Mouse (Mus musculus): ENCODE results near the gene Tanc1. TPM values are rescaled to one million over a fixed set of nuclear protein-coding genes. Genes with fewer than 3 reads are reported as not detected.

The Tanc1 gene
- total and polyA plus RNA-seq, 3 experiments, result 8.1 to 26.2 (median 25.6) TPM

DNA sequence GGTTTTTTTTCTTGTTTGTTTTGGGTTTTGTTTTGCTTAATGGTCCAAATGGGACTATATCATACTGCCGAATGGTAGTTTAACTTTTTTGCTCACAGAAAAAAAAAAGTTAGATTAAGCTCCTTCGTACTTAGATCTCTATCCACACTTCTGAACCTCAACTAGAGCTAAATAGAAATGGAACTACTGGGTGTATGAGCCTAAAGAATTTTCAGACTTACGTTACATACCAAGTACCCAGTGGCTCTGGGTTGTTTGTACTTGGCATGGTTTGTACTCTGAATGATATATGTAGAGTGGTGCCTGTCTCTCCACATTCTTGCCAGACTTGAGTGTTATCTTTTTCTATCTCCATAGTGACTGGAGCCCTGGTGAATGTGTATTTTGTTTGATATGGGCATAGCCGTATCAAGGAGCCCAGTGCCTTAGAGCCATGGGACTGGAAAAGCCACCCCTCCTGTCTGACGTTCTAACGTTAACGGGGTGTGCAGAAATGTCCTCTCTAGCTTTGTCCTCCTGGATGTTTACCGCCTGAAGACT is 271.0 kb downstream of the Tanc1 start:
- DNase-seq, result no peak

DNA sequence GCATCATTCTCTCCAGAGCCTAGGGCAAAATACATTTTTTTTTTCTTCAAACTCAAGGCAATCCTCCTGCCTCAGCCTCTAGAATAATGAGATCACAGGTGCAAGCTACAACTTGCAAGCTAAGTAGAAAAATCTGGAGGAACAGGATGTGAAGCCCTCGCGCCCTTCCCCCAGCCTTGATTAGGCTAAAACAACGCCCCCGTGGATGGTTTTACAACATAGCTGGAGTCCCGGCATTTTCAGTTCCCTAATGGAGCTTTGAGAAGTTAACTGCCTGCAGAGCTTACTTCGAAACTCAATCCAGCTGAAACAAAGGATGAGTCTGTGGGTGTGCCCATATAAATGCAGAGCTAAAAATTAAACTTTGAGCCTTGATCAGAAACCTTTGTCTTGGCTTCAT is 277.9 kb downstream of the Tanc1 start:
- Histone ChIP-seq H3K27me3 (ENCODE audit: control insufficient read depth, insufficient read depth, low read length) (no peaks in the 10 kb centered on the region), H3K27ac (no peak overlapping the region), H3K4me1 (ENCODE audit: control insufficient read depth, insufficient read depth, low read length) (no peaks in the 10 kb centered on the region), H3K9ac (ENCODE audit: low read depth, low read length) (no peak overlapping the region), H3K79me2 (replicated peaks; ENCODE audit: control insufficient read depth, insufficient read depth, low read length) (no peaks in the 10 kb centered on the region), H3K36me3 (ENCODE audit: control insufficient read depth, insufficient read depth, low read length) (no peaks in the 10 kb centered on the region), H3K4me3 (no peak overlapping the region)
- intact Hi-C loops (cut with DNase I), result no loop called here
- 73% methylated on average over 6 of the region's 6 CpGs for WGBS
- peak in 1 of 2 experiments; percentile 22 for DNase-seq
- no peak for TF ChIP-seq EP300 (IDR thresholded peaks at IDR 0.05; ENCODE audit: insufficient read depth, low read depth, low read length)
- TF ChIP-seq CTCF (IDR thresholded peaks at IDR 0.05), result no peak
- TF ChIP-seq POLR2A (IDR thresholded peaks at IDR 0.05; ENCODE audit: insufficient read depth, low read depth, low read length), result no peak

More for the DNA sequence above, 271.0 kb downstream of the Tanc1 start:
- intact Hi-C loops (cut with DNase I), result loop anchor here (5.0 kb wide), 3 partner anchors 41 to 324 kb away; partner anchors contain the start of genes Baz2b and March7
- H3K9ac ChIP-seq (ENCODE audit: low read depth, low read length), result no peak overlapping the region
- no peak for TF ChIP-seq POLR2A (IDR thresholded peaks at IDR 0.05; ENCODE audit: insufficient read depth, low read depth, low read length)
- no peak for TF ChIP-seq EP300 (IDR thresholded peaks at IDR 0.05; ENCODE audit: insufficient read depth, low read depth, low read length)
- TF ChIP-seq CTCF (IDR thresholded peaks at IDR 0.05), result no peak
- no peaks in the 10 kb centered on the region for H3K36me3 ChIP-seq (ENCODE audit: control insufficient read depth, insufficient read depth, low read length)
- H3K27me3 ChIP-seq (ENCODE audit: control insufficient read depth, insufficient read depth, low read length), result no peaks in the 10 kb centered on the region
- no peaks in the 10 kb centered on the region for H3K79me2 ChIP-seq (replicated peaks; ENCODE audit: control insufficient read depth, insufficient read depth, low read length)
- 58% methylated on average over 8 of the region's 8 CpGs for WGBS
- peaks cover 4% of the 10 kb centered on the region for H3K4me1 ChIP-seq (ENCODE audit: control insufficient read depth, insufficient read depth, low read length)
- H3K27ac ChIP-seq, result peak overlapping the region; percentile 88
- peak overlapping the region; percentile 88 for H3K4me3 ChIP-seq

Other genes starting within 250 kb of the Tanc1 start
- not detected for gene Dapl1, start 127.4 kb upstream of the Tanc1 start, total RNA-seq (2021)
- not detected in 2 replicates for gene Dapl1, start 127.4 kb upstream of the Tanc1 start, polyA plus RNA-seq (2012; rRNA removed)